Mouse (Mus musculus) spleen, adult 2 months (tissue): Measurements from ENCODE around the gene Sec23a. TPM values are rescaled to one million over a fixed set of nuclear protein-coding genes. Genes with fewer than 3 reads are reported as not detected.
A peak's percentile ranks its signal among the peaks of the same experiment; 100 is the strongest.

Source experiments
- DNase-seq, 2 experiments: peaks; one replicate each; pipeline versions ENCODE4 v3.0.0 to v3.0.0-alpha.2; 2012 to 2021; ENCODE audit warnings: low spot score in 2 of 2, low read depth in 1 of 2
- H3K27ac ChIP-seq: fragments of 200-500 bp; 2 replicates; pipeline ENCODE4 v1.5.1; 2012; ENCODE audit warnings: low read length, inconsistent platforms; ENCODE audit not compliant: insufficient read depth
- H3K27me3 ChIP-seq: fragments of 200-500 bp; 2 replicates; pipeline ENCODE4 v1.6.1; 2012; ENCODE audit warnings: mild to moderate bottlenecking, moderate library complexity, low read length, inconsistent platforms; ENCODE audit not compliant: control insufficient read depth, insufficient read depth
- H3K36me3 ChIP-seq: fragments of 200-500 bp; 2 replicates; pipeline ENCODE4 v1.6.1; 2012; ENCODE audit warnings: mild to moderate bottlenecking, low read length, inconsistent platforms; ENCODE audit not compliant: control insufficient read depth, insufficient read depth
- H3K4me1 ChIP-seq: fragments of 200-500 bp; 2 replicates; pipeline ENCODE4 v1.6.1; 2011; ENCODE audit warnings: inconsistent platforms; ENCODE audit not compliant: control insufficient read depth, insufficient read depth, insufficient read length
- H3K4me3 ChIP-seq: fragments of 200-500 bp; 2 replicates; pipeline ENCODE4 v1.5.1; 2011; ENCODE audit warnings: mild to moderate bottlenecking, inconsistent platforms; ENCODE audit not compliant: insufficient read depth, insufficient read length; ENCODE audit errors: extremely low read depth
- CTCF ChIP-seq: fragments of 200-500 bp; IDR thresholded peaks from 2 replicates; pipeline ENCODE4 v1.5.1; 2011; ENCODE audit warnings: mild to moderate bottlenecking, inconsistent platforms; ENCODE audit not compliant: insufficient read depth, insufficient read length, insufficient replicate concordance; ENCODE audit errors: extremely low read depth
- POLR2A ChIP-seq: fragments of 200-500 bp; IDR thresholded peaks from 2 replicates; pipeline ENCODE4 v1.6.1; 2011; ENCODE audit warnings: low read depth, low read length, inconsistent platforms
- WGBS: fragments of 180-500 bp; shearing (Covaris S2); methylation state at CpG from one replicate; pipeline ENCODE4 v1.1.7; 2018; 5-methylcytosine and 5-hydroxymethylcytosine counted together
- polyA plus RNA-seq: library from polyadenylated mRNA; depleted of rRNA; stranded (reverse); fragments of >200 nt; gene quantifications from 2 replicates; pipeline ENCODE4 v1.2.3, GENCODE M21; 2012

Sec23a gene
- polyA plus RNA-seq, 1 experiment = 4.5 TPM

- no peak overlapping the region for H3K27ac ChIP-seq
- DNase-seq = no peak
- H3K27me3 ChIP-seq = no peaks in the 10 kb centered on the region
- peaks cover 22% of the 10 kb centered on the region for H3K36me3 ChIP-seq
- no peak overlapping the region for H3K4me3 ChIP-seq
- WGBS = 44% methylated on average over 4 of the region's 4 CpGs
- no peaks in the 10 kb centered on the region for H3K4me1 ChIP-seq
- no peak for TF ChIP-seq POLR2A
- TF ChIP-seq CTCF = no peak
These were observed 9.5 kb upstream of the Sec23a start for GRCm38 (mm10) chr12:59021306-59021705.

DNA sequence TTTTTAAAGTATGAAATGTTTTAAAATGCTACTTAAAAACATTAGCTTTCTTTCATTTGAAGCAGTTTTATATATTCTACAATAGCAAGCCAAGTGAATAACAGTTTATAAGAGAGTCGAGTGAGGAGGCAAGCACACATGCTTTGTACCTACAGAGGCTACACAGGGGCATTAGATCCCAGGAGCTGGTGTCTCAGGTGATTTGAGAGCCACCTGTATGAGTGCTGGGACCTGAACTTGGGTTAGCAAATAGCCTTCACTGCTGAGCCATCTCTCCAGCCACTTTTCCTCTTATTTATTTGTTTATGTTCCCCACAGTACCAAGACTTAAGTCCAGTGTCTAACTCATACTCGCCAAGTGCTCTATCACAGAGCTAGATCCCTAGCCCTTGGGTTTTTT lies 8.1 kb upstream of the Sec23a start:
- Histone ChIP-seq H3K27me3 (no peaks in the 10 kb centered on the region), H3K4me1 (no peaks in the 10 kb centered on the region), H3K27ac (no peak overlapping the region), H3K4me3 (no peak overlapping the region), H3K36me3 (peaks cover 21% of the 10 kb centered on the region)
- no peak for DNase-seq
- TF ChIP-seq CTCF = no peak
- TF ChIP-seq POLR2A = no peak
- 90% methylated on average over 2 of the region's 2 CpGs for WGBS

GRCm38 (mm10) chr12:59017970-59018369 lies 6.2 kb upstream of the Sec23a start:
- H3K4me3 ChIP-seq = no peak overlapping the region
- H3K4me1 ChIP-seq = no peaks in the 10 kb centered on the region
- DNase-seq = no peak
- 96% methylated on average over 8 of the region's 8 CpGs for WGBS
- no peak overlapping the region for H3K27ac ChIP-seq
- no peak for TF ChIP-seq POLR2A
- TF ChIP-seq CTCF = no peak
- H3K27me3 ChIP-seq = no peaks in the 10 kb centered on the region
- peaks cover 17% of the 10 kb centered on the region for H3K36me3 ChIP-seq

- peaks cover 3% of the 10 kb centered on the region; the same call in 1 of the 2 replicates for H3K36me3 ChIP-seq
- H3K27me3 ChIP-seq = no peaks in the 10 kb centered on the region
- H3K4me1 ChIP-seq = no peaks in the 10 kb centered on the region
- peak within 1 kb of the TSS; percentile 68 for H3K4me3 ChIP-seq
- peak within 1 kb of the TSS; percentile 61 for H3K27ac ChIP-seq
- WGBS = under 1% methylated on average over 28 of the region's 28 CpGs
- DNase-seq = peak; percentile 80 to 89
- TF ChIP-seq POLR2A = peak; percentile 55
- no peak for TF ChIP-seq CTCF
These were observed 1.4 kb upstream of the Sec23a start, which contains the start of gene Gemin2 for GRCm38 (mm10) chr12:59013234-59013633. Gene Gemin2 (plus strand): TSS chr12:59013393.

GRCm38 (mm10) chr12:59012710-59013091 lies 884 bp upstream of the Sec23a start:
- DNase-seq = peak in 1 of 2 experiments; percentile 8

GRCm38 (mm10) chr12:59011275-59011843 lies 458 bp downstream of the Sec23a start:
- WGBS = under 1% methylated on average over 25 of the region's 25 CpGs
- no peak for DNase-seq
- H3K27ac ChIP-seq = peak overlapping the region; percentile 83
- no peaks in the 10 kb centered on the region for H3K4me1 ChIP-seq
- peak overlapping the region; percentile 72 for H3K4me3 ChIP-seq
- H3K27me3 ChIP-seq = no peaks in the 10 kb centered on the region
- peaks cover 4% of the 10 kb centered on the region for H3K36me3 ChIP-seq
- TF ChIP-seq POLR2A = no peak
- no peak for TF ChIP-seq CTCF

More at GRCm38 (mm10) chr12:59012710-59013091, 884 bp upstream of the Sec23a start:
- Histone ChIP-seq H3K27ac (peak overlapping the region; percentile 61; the same call in 1 of the 2 replicates), H3K4me1 (no peaks in the 10 kb centered on the region), H3K4me3 (peak overlapping the region; percentile 55), H3K36me3 (no peaks in the 10 kb centered on the region), H3K27me3 (no peaks in the 10 kb centered on the region)
- 2% methylated on average over 7 of the region's 7 CpGs for WGBS
- TF ChIP-seq CTCF = no peak
- TF ChIP-seq POLR2A = no peak

- TF ChIP-seq CTCF (no peak), POLR2A (no peak)
- WGBS = 67% methylated on average over 2 of the region's 2 CpGs
- Histone ChIP-seq H3K4me3 (no peak overlapping the region), H3K36me3 (peaks cover 8% of the 10 kb centered on the region), H3K4me1 (no peaks in the 10 kb centered on the region), H3K27ac (no peak overlapping the region), H3K27me3 (no peaks in the 10 kb centered on the region)
- DNase-seq = peak; percentile 5 to 15
These were observed 1.3 kb downstream of the Sec23a start for GRCm38 (mm10) chr12:59010482-59010881.
